Mouse (Mus musculus) thymus, postnatal 10 days (tissue): ENCODE results near the gene Klhl11.
A peak's percentile ranks its signal among the peaks of the same experiment; 100 is the strongest.

Experiments
- DNase-seq, 2 experiments: peaks; one replicate each; pipeline ENCODE4 v3.0.0; 2021; ENCODE audit warnings: low spot score in 2 of 2

Klhl11 gene

GRCm38 (mm10) chr11:100414021-100414913 is 58.3 kb downstream of the Klhl11 start, which contains the start of gene P3h4:
P3h4 (minus strand) TSS chr11:100414836.
- DNase-seq, result peak; percentile 57 to 75

- no peak for DNase-seq
These were observed 59.0 kb downstream of the Klhl11 start for GRCm38 (mm10) chr11:100413541-100413940.
